Mouse (Mus musculus): ENCODE data around the gene Idh2. TPM values are rescaled to one million over a fixed set of nuclear protein-coding genes. Genes with fewer than 3 reads are reported as not detected.

Gene Idh2
- 9.6 and 11.2 TPM in 2 replicates for polyA plus RNA-seq (2012; rRNA removed)

- Histone ChIP-seq H3K36me3 (ENCODE audit: control insufficient read depth, insufficient read depth, low read length) (no peaks in the 10 kb centered on the region), H3K27ac (ENCODE audit: control insufficient read depth, insufficient read depth, low read depth, low read length) (peak within 1 kb of the TSS; percentile 48), H3K4me1 (ENCODE audit: control insufficient read depth, insufficient read depth, low read length) (peaks cover 12% of the 10 kb centered on the region)
Measured at GRCm38 (mm10) chr7:80115224-80115590, at the start of gene Idh2. Gene Idh2 (minus strand): TSS chr7:80115392.

DNA sequence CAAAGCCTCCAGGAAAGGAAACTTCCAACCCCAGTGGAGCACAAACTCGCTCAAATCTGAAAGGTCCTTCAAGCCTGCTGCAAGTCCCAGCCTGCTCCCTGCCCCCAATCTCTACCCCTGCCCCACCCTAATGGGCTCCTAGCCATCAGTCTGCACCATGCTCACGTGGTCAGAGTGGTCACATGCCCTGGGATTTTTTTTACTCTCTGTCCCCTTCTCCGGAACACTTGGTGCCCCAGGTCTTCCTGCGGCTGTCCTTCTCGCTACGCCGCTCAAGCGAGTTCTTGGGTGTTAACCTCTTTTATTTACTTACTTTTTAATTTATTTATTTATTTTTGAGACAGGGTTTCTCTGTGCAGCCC lies 45.7 kb upstream of the Idh2 start:
- no peaks in the 10 kb centered on the region for H3K27me3 ChIP-seq (ENCODE audit: control insufficient read depth, insufficient read depth, low read length)
- no peak for TF ChIP-seq CTCF (IDR thresholded peaks at IDR 0.05; ENCODE audit: control insufficient read depth, insufficient read depth, insufficient replicate concordance, low read depth, low read length)
- TF ChIP-seq POLR2A (IDR thresholded peaks at IDR 0.05; ENCODE audit: control insufficient read depth, low read depth, low read length) = no peak
- H3K27ac ChIP-seq (ENCODE audit: control insufficient read depth, insufficient read depth, low read depth, low read length) = peak overlapping the region; percentile 63; the same call in 1 of the 2 replicates

More at GRCm38 (mm10) chr7:80115224-80115590, at the start of gene Idh2:
- no peaks in the 10 kb centered on the region for H3K27me3 ChIP-seq (ENCODE audit: control insufficient read depth, insufficient read depth, low read length)
- TF ChIP-seq POLR2A (IDR thresholded peaks at IDR 0.05; ENCODE audit: control insufficient read depth, low read depth, low read length) (peak; percentile 35; the same call in 1 of the 2 replicates), CTCF (IDR thresholded peaks at IDR 0.05; ENCODE audit: control insufficient read depth, insufficient read depth, insufficient replicate concordance, low read depth, low read length) (no peak)
- H3K4me3 ChIP-seq (ENCODE audit: control insufficient read depth, low read depth, low read length) = peak within 1 kb of the TSS; percentile 79

GRCm38 (mm10) chr7:80160293-80160944 lies 45.2 kb upstream of the Idh2 start:
- H3K36me3 ChIP-seq (ENCODE audit: control insufficient read depth, insufficient read depth, low read length) = no peaks in the 10 kb centered on the region
- H3K27me3 ChIP-seq (ENCODE audit: control insufficient read depth, insufficient read depth, low read length) = no peaks in the 10 kb centered on the region
- no peak for TF ChIP-seq POLR2A (IDR thresholded peaks at IDR 0.05; ENCODE audit: control insufficient read depth, low read depth, low read length)
- no peak for TF ChIP-seq CTCF (IDR thresholded peaks at IDR 0.05; ENCODE audit: control insufficient read depth, insufficient read depth, insufficient replicate concordance, low read depth, low read length)
- H3K4me3 ChIP-seq (ENCODE audit: control insufficient read depth, low read depth, low read length) = no peak overlapping the region
- peak overlapping the region; percentile 63; the same call in 1 of the 2 replicates for H3K27ac ChIP-seq (ENCODE audit: control insufficient read depth, insufficient read depth, low read depth, low read length)
- peaks cover 12% of the 10 kb centered on the region for H3K4me1 ChIP-seq (ENCODE audit: control insufficient read depth, insufficient read depth, low read length)

More for the DNA sequence above, 45.7 kb upstream of the Idh2 start:
- Histone ChIP-seq H3K4me3 (ENCODE audit: control insufficient read depth, low read depth, low read length) (no peak overlapping the region), H3K4me1 (ENCODE audit: control insufficient read depth, insufficient read depth, low read length) (peaks cover 12% of the 10 kb centered on the region), H3K36me3 (ENCODE audit: control insufficient read depth, insufficient read depth, low read length) (no peaks in the 10 kb centered on the region)

DNA sequence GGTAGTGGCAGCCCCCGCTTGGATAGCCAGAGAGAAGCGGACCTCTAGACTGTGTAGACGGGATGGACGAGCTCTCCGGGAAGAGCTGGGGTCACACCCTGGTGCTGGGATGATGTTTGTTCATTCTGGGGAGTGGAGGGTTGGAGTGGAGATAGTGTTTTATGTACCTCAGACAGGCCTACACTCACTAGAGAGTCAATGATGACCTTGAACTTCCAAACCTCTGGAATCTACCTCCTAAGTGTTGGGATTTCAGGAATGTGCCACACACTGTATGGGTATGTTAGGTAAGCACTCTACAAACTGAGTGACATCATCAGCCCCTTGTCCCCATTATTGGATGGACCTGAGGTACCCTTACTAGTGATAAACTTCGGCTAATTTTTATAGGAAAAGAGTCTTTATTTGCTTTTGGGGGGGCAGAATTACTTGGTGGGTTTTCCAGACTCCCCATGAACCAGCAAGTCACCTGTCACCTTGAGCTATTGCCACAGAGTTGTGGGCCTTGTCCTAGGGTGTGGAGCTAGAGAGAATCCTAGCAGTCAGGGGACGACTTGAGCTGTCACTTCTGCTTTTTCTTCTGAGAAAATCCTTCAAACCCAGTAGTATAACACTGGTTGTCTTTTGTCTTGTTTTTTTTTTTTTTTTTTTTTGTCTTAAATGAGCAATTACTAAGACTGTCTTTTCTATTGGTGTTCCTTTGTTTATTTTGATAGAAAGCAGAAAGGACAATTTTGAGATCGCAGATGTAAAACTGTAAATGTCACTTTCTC lies 43.5 kb upstream of the Idh2 start:
- Histone ChIP-seq H3K27me3 (ENCODE audit: control insufficient read depth, insufficient read depth, low read length) (no peaks in the 10 kb centered on the region), H3K4me1 (ENCODE audit: control insufficient read depth, insufficient read depth, low read length) (peaks cover 12% of the 10 kb centered on the region), H3K36me3 (ENCODE audit: control insufficient read depth, insufficient read depth, low read length) (no peaks in the 10 kb centered on the region), H3K4me3 (ENCODE audit: control insufficient read depth, low read depth, low read length) (no peak overlapping the region), H3K27ac (ENCODE audit: control insufficient read depth, insufficient read depth, low read depth, low read length) (no peak overlapping the region)
- TF ChIP-seq POLR2A (IDR thresholded peaks at IDR 0.05; ENCODE audit: control insufficient read depth, low read depth, low read length) = no peak
- no peak for TF ChIP-seq CTCF (IDR thresholded peaks at IDR 0.05; ENCODE audit: control insufficient read depth, insufficient read depth, insufficient replicate concordance, low read depth, low read length)

DNA sequence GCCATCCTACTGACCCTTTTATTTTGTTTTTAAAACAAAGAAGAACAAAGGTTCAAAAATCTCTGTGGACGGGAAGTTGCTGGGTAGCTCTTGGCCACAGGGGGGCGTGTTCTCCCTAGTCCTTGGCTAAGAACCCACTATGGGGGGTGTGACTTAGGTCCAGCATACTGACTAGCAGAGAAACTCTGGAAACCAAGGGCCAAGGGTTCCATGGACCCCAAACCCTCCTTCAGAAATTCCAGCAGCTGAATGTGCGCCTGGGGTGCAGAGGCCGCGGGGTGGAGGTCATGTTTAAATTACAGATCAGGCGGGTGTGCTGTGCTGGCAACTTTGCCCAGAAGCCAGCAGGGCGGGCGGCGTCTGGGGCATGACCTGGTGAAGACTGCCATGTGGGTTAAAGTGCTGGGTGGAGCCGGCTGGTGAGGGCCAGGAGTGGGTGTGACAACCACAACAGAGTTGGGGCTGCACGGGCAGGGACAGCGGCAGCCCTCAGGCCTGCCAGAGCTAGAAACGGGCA lies 41.6 kb upstream of the Idh2 start:
- no peaks in the 10 kb centered on the region for H3K27me3 ChIP-seq (ENCODE audit: control insufficient read depth, insufficient read depth, low read length)
- no peak overlapping the region for H3K27ac ChIP-seq (ENCODE audit: control insufficient read depth, insufficient read depth, low read depth, low read length)
- TF ChIP-seq POLR2A (IDR thresholded peaks at IDR 0.05; ENCODE audit: control insufficient read depth, low read depth, low read length) = no peak
- peak; percentile 47; the same call in 1 of the 2 replicates for TF ChIP-seq CTCF (IDR thresholded peaks at IDR 0.05; ENCODE audit: control insufficient read depth, insufficient read depth, insufficient replicate concordance, low read depth, low read length)

DNA sequence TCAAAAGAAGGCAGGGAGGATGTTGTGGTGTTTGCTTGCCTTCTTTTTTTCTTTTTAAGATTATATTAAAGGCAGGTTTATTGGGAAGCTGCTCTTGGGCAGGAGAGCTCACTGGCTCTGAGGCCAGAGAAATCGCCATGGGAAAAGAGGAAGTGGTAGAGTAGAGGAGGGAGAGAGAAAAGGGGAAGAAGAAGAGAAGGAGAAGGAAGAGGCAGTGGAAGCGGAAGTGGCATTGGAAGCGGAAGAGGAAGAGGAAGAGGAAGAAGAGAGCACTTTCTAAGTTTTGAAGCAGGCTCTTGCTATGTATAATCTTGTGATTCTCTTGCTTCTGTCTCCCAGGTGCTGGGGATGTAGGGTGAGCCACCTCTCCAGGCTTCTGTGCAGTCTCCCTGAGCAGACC lies 39.5 kb upstream of the Idh2 start:
- Histone ChIP-seq H3K27ac (ENCODE audit: control insufficient read depth, insufficient read depth, low read depth, low read length) (no peak overlapping the region), H3K36me3 (ENCODE audit: control insufficient read depth, insufficient read depth, low read length) (no peaks in the 10 kb centered on the region), H3K27me3 (ENCODE audit: control insufficient read depth, insufficient read depth, low read length) (no peaks in the 10 kb centered on the region), H3K4me1 (ENCODE audit: control insufficient read depth, insufficient read depth, low read length) (peaks cover 12% of the 10 kb centered on the region), H3K4me3 (ENCODE audit: control insufficient read depth, low read depth, low read length) (no peak overlapping the region)
- no peak for TF ChIP-seq POLR2A (IDR thresholded peaks at IDR 0.05; ENCODE audit: control insufficient read depth, low read depth, low read length)
- no peak for TF ChIP-seq CTCF (IDR thresholded peaks at IDR 0.05; ENCODE audit: control insufficient read depth, insufficient read depth, insufficient replicate concordance, low read depth, low read length)

More for the DNA sequence above, 41.6 kb upstream of the Idh2 start:
- H3K36me3 ChIP-seq (ENCODE audit: control insufficient read depth, insufficient read depth, low read length) = no peaks in the 10 kb centered on the region
- H3K4me3 ChIP-seq (ENCODE audit: control insufficient read depth, low read depth, low read length) = no peak overlapping the region
- H3K4me1 ChIP-seq (ENCODE audit: control insufficient read depth, insufficient read depth, low read length) = peaks cover 14% of the 10 kb centered on the region

DNA sequence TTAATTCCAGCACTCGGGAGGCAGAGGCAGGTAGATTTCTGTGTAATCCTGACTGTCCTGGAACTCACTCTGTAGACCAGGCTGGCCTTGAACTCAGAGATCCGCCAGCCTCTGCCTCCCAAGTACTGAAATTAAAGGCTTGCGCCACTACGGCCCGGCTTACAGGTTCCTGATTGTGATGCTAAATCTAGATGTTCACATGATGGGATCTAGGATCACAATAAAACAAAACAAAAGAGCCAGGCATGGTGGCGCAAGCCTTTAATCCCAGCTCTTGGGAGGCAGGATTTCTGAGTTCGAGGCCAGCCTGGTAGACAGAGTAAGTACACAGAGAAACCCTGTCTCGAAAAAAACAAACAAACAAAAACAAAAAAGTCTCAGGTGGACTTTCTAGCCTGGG lies 37.6 kb upstream of the Idh2 start:
- H3K36me3 ChIP-seq (ENCODE audit: control insufficient read depth, insufficient read depth, low read length) = no peaks in the 10 kb centered on the region
- TF ChIP-seq CTCF (IDR thresholded peaks at IDR 0.05; ENCODE audit: control insufficient read depth, insufficient read depth, insufficient replicate concordance, low read depth, low read length) (no peak), POLR2A (IDR thresholded peaks at IDR 0.05; ENCODE audit: control insufficient read depth, low read depth, low read length) (no peak)
- H3K27me3 ChIP-seq (ENCODE audit: control insufficient read depth, insufficient read depth, low read length) = no peaks in the 10 kb centered on the region
- no peak overlapping the region for H3K27ac ChIP-seq (ENCODE audit: control insufficient read depth, insufficient read depth, low read depth, low read length)
- peaks cover 20% of the 10 kb centered on the region for H3K4me1 ChIP-seq (ENCODE audit: control insufficient read depth, insufficient read depth, low read length)
- H3K4me3 ChIP-seq (ENCODE audit: control insufficient read depth, low read depth, low read length) = no peak overlapping the region

Data from testis, adult 2 months (tissue).